Mouse (Mus musculus): Measurements from ENCODE around the gene Cisd3. TPM values are rescaled to one million over a fixed set of nuclear protein-coding genes. Genes with fewer than 3 reads are reported as not detected.

The Cisd3 gene
- total RNA-seq, 1 experiment: 49.9 TPM

- Histone ChIP-seq H3K4me1 (ENCODE audit: control insufficient read depth in 2 of 2, insufficient read depth in 2 of 2, low read length in 2 of 2, poor library complexity in 1 of 2) (peaks cover 11 to 22% of the 10 kb centered on the region in 2 experiments; a peak in 3 of 4 replicates), H3K36me3 (ENCODE audit: control insufficient read depth, insufficient read depth, low read length, poor library complexity, severe bottlenecking) (peaks cover 51% of the 10 kb centered on the region), H3K4me3 (ENCODE audit: insufficient read depth in 1 of 2, low read depth in 1 of 2, low read length in 2 of 2, poor library complexity in 1 of 2, severe bottlenecking in 1 of 2) (no peak overlapping the region), H3K27ac (ENCODE audit: insufficient read depth, low read depth, low read length, poor library complexity, severe bottlenecking) (no peak overlapping the region), H3K9ac (ENCODE audit: insufficient read depth, low read depth, low read length, poor library complexity, severe bottlenecking) (no peak overlapping the region), H3K9me3 (ENCODE audit: control insufficient read depth, insufficient read depth, low read depth, low read length) (no peaks in the 10 kb centered on the region)
- TF ChIP-seq ZC3H11A (IDR thresholded peaks at IDR 0.05; ENCODE audit: borderline replicate concordance, low read depth, low read length): peak; percentile 68; the same call in 1 of the 2 replicates
- TF ChIP-seq MAFK (IDR thresholded peaks at IDR 0.05; ENCODE audit: insufficient read depth, low read depth, low read length): no peak
- TF ChIP-seq HCFC1 (IDR thresholded peaks at IDR 0.05; ENCODE audit: borderline replicate concordance, insufficient read depth, low read length): 0 out of 2 replicates have a peak, but pooled peaks have one; percentile 48
- no peak for DNase-seq (ENCODE audit: low read depth, low spot score)
- in situ Hi-C loops (cut with MboI; ENCODE audit: low sequenced_read_pairs in 2 of 2, unreplicated experiment in 2 of 2): loop anchor here in 1 of 2 experiments (10.0 kb wide), 1 partner anchor 55 kb away; no protein-coding TSS in a partner anchor
These were observed 4.2 kb downstream of the Cisd3 start for GRCm38 (mm10) chr11:97689861-97690260.

- peaks cover 43% of the 10 kb centered on the region for H3K36me3 ChIP-seq (ENCODE audit: control insufficient read depth, insufficient read depth, low read length, poor library complexity, severe bottlenecking)
- H3K9ac ChIP-seq (ENCODE audit: insufficient read depth, low read depth, low read length, poor library complexity, severe bottlenecking): no peak overlapping the region
- no peaks in the 10 kb centered on the region for H3K9me3 ChIP-seq (ENCODE audit: control insufficient read depth, insufficient read depth, low read depth, low read length)
- no peak overlapping the region for H3K4me3 ChIP-seq (ENCODE audit: insufficient read depth in 1 of 2, low read depth in 1 of 2, low read length in 2 of 2, poor library complexity in 1 of 2, severe bottlenecking in 1 of 2)
- peaks cover 3 to 19% of the 10 kb centered on the region in 2 experiments; a peak in 3 of 4 replicates for H3K4me1 ChIP-seq (ENCODE audit: control insufficient read depth in 2 of 2, insufficient read depth in 2 of 2, low read length in 2 of 2, poor library complexity in 1 of 2)
- DNase-seq (ENCODE audit: low read depth, low spot score): no peak
- in situ Hi-C loops (cut with MboI; ENCODE audit: low sequenced_read_pairs in 2 of 2, unreplicated experiment in 2 of 2): loop anchor here in 1 of 2 experiments (10.0 kb wide), 1 partner anchor 60 kb away; no protein-coding TSS in a partner anchor
- TF ChIP-seq HCFC1 (IDR thresholded peaks at IDR 0.05; ENCODE audit: borderline replicate concordance, insufficient read depth, low read length) (no peak), CHD2 (IDR thresholded peaks at IDR 0.05; ENCODE audit: low read depth, low read length) (no peak), ZNF384 (IDR thresholded peaks at IDR 0.05; ENCODE audit: low read depth, low read length) (no peak), ZC3H11A (IDR thresholded peaks at IDR 0.05; ENCODE audit: borderline replicate concordance, low read depth, low read length) (no peak), MAFK (IDR thresholded peaks at IDR 0.05; ENCODE audit: insufficient read depth, low read depth, low read length) (no peak)
- no peak overlapping the region for H3K27ac ChIP-seq (ENCODE audit: insufficient read depth, low read depth, low read length, poor library complexity, severe bottlenecking)
These were observed 8.8 kb downstream of the Cisd3 start for GRCm38 (mm10) chr11:97694435-97694834.

GRCm38 (mm10) chr11:97694921-97695711 is 9.5 kb downstream of the Cisd3 start:
- Histone ChIP-seq H3K9ac (ENCODE audit: insufficient read depth, low read depth, low read length, poor library complexity, severe bottlenecking) (peak overlapping the region; percentile 11; the same call in 1 of the 2 replicates), H3K27ac (ENCODE audit: insufficient read depth, low read depth, low read length, poor library complexity, severe bottlenecking) (no peak overlapping the region), H3K4me1 (ENCODE audit: control insufficient read depth in 2 of 2, insufficient read depth in 2 of 2, low read length in 2 of 2, poor library complexity in 1 of 2) (peaks cover 3 to 19% of the 10 kb centered on the region in 2 experiments; a peak in 3 of 4 replicates), H3K9me3 (ENCODE audit: control insufficient read depth, insufficient read depth, low read depth, low read length) (no peaks in the 10 kb centered on the region), H3K36me3 (ENCODE audit: control insufficient read depth, insufficient read depth, low read length, poor library complexity, severe bottlenecking) (peaks cover 37% of the 10 kb centered on the region), H3K4me3 (ENCODE audit: insufficient read depth in 1 of 2, low read depth in 1 of 2, low read length in 2 of 2, poor library complexity in 1 of 2, severe bottlenecking in 1 of 2) (no peak overlapping the region)
- TF ChIP-seq ZC3H11A (IDR thresholded peaks at IDR 0.05; ENCODE audit: borderline replicate concordance, low read depth, low read length): no peak
- TF ChIP-seq CHD2 (IDR thresholded peaks at IDR 0.05; ENCODE audit: low read depth, low read length): no peak
- TF ChIP-seq HCFC1 (IDR thresholded peaks at IDR 0.05; ENCODE audit: borderline replicate concordance, insufficient read depth, low read length): no peak
- no peak for TF ChIP-seq ZNF384 (IDR thresholded peaks at IDR 0.05; ENCODE audit: low read depth, low read length)
- no peak for TF ChIP-seq MAFK (IDR thresholded peaks at IDR 0.05; ENCODE audit: insufficient read depth, low read depth, low read length)
- DNase-seq (ENCODE audit: low read depth, low spot score): no peak
- in situ Hi-C loops (cut with MboI; ENCODE audit: low sequenced_read_pairs in 2 of 2, unreplicated experiment in 2 of 2): loop anchor here in 1 of 2 experiments (10.0 kb wide), 1 partner anchor 60 kb away; no protein-coding TSS in a partner anchor

- in situ Hi-C loops (cut with MboI; ENCODE audit: low sequenced_read_pairs in 2 of 2, unreplicated experiment in 2 of 2): loop anchor here in 1 of 2 experiments (10.0 kb wide), 1 partner anchor 61 kb away; no protein-coding TSS in a partner anchor
These were observed 10.2 kb downstream of the Cisd3 start for GRCm38 (mm10) chr11:97695712-97696401.

More at GRCm38 (mm10) chr11:97695712-97696401, 10.2 kb downstream of the Cisd3 start:
- no peaks in the 10 kb centered on the region for H3K9me3 ChIP-seq (ENCODE audit: control insufficient read depth, insufficient read depth, low read depth, low read length)
- peaks cover 30% of the 10 kb centered on the region for H3K36me3 ChIP-seq (ENCODE audit: control insufficient read depth, insufficient read depth, low read length, poor library complexity, severe bottlenecking)
- H3K4me1 ChIP-seq (ENCODE audit: control insufficient read depth in 2 of 2, insufficient read depth in 2 of 2, low read length in 2 of 2, poor library complexity in 1 of 2): peaks cover 3 to 21% of the 10 kb centered on the region in 2 experiments; a peak in 3 of 4 replicates
- H3K9ac ChIP-seq (ENCODE audit: insufficient read depth, low read depth, low read length, poor library complexity, severe bottlenecking): no peak overlapping the region; the same call in 1 of the 2 replicates
- H3K27ac ChIP-seq (ENCODE audit: insufficient read depth, low read depth, low read length, poor library complexity, severe bottlenecking): no peak overlapping the region; the same call in 1 of the 2 replicates
- no peak for DNase-seq (ENCODE audit: low read depth, low spot score)
- H3K4me3 ChIP-seq (ENCODE audit: insufficient read depth in 1 of 2, low read depth in 1 of 2, low read length in 2 of 2, poor library complexity in 1 of 2, severe bottlenecking in 1 of 2): no peak overlapping the region
- TF ChIP-seq MAFK (IDR thresholded peaks at IDR 0.05; ENCODE audit: insufficient read depth, low read depth, low read length) (no peak), CHD2 (IDR thresholded peaks at IDR 0.05; ENCODE audit: low read depth, low read length) (no peak), HCFC1 (IDR thresholded peaks at IDR 0.05; ENCODE audit: borderline replicate concordance, insufficient read depth, low read length) (no peak), ZNF384 (IDR thresholded peaks at IDR 0.05; ENCODE audit: low read depth, low read length) (no peak), ZC3H11A (IDR thresholded peaks at IDR 0.05; ENCODE audit: borderline replicate concordance, low read depth, low read length) (no peak)

Measured in ES-E14 (cell line).